Mouse (Mus musculus) olfactory bulb, adult 2 months (tissue): Measurements from ENCODE around the gene Cbarp.

Experiments
- CTCF ChIP-seq: fragments of 200-500 bp; IDR thresholded peaks from 2 replicates; pipeline ENCODE4 v1.5.1; 2012; ENCODE audit warnings: low read depth, mild to moderate bottlenecking, low read length, moderate library complexity; ENCODE audit not compliant: insufficient read depth
- POLR2A ChIP-seq: fragments of 200-500 bp; IDR thresholded peaks from 2 replicates; pipeline ENCODE4 v1.6.1; 2012; ENCODE audit warnings: mild to moderate bottlenecking, low read depth, low read length, moderate library complexity; ENCODE audit not compliant: insufficient read depth

GRCm38 (mm10) chr10:80177441-80178279 is 37.0 kb upstream of the Cbarp start:
- TF ChIP-seq POLR2A = no peak
- no peak for TF ChIP-seq CTCF
